Mouse (Mus musculus) erythroblast, adult 5-6 weeks (primary cell): ENCODE measurements around the gene Gm973. TPM values are rescaled to one million over a fixed set of nuclear protein-coding genes. Genes with fewer than 3 reads are reported as not detected.

ENCODE experiments used
- ATAC-seq: replicated peaks from 2 replicates; pipeline ENCODE4 v1.8.0; 2016; ENCODE audit warnings: moderate number of reproducible peaks, mild to moderate bottlenecking, moderate TSS enrichment, inconsistent platforms; ENCODE audit not compliant: poor library complexity, low FRiP score, severe bottlenecking
- total RNA-seq, 2 experiments: library from RNA; stranded (forward) in 1 of 2; stranded (reverse) in 1 of 2; fragments of 150-400 nt in 1 of 2; fragments of 200-764, 138-1000 nt in 1 of 2; gene quantifications; 2 replicates each; pipeline versions ENCODE4 v1.2.3 to v1.2.4; 2015 to 2017; ENCODE audit warnings: low replicate concordance in 2 of 2

Gm973 gene
- total RNA-seq, 2 experiments from 2014 or later, result 7.0 TPM; not detected in 1

GRCm38 (mm10) chr1:59488991-59489390, 27.1 kb upstream of the Gm973 start:
- no peak for ATAC-seq

GRCm38 (mm10) chr1:59491517-59491916, 24.5 kb upstream of the Gm973 start:
- no peak for ATAC-seq

GRCm38 (mm10) chr1:59492432-59492831, 23.6 kb upstream of the Gm973 start:
- ATAC-seq, result no peak

- ATAC-seq, result no peak
Observed at GRCm38 (mm10) chr1:59495970-59496369, 20.1 kb upstream of the Gm973 start.

GRCm38 (mm10) chr1:59497741-59498613, 18.1 kb upstream of the Gm973 start:
- no peak for ATAC-seq

GRCm38 (mm10) chr1:59499327-59499726, 16.7 kb upstream of the Gm973 start:
- ATAC-seq, result no peak

- ATAC-seq, result no peak
Observed at GRCm38 (mm10) chr1:59502355-59502754, 13.7 kb upstream of the Gm973 start.

- ATAC-seq, result no peak
Observed at GRCm38 (mm10) chr1:59503659-59504301, 12.3 kb upstream of the Gm973 start.

- no peak for ATAC-seq
Observed at GRCm38 (mm10) chr1:59504302-59504700, 11.8 kb upstream of the Gm973 start.

GRCm38 (mm10) chr1:59508463-59509139, 7.5 kb upstream of the Gm973 start:
- no peak for ATAC-seq

GRCm38 (mm10) chr1:59511566-59512270, 4.3 kb upstream of the Gm973 start:
- ATAC-seq, result no peak

- no peak for ATAC-seq
Observed at GRCm38 (mm10) chr1:59520226-59520837, 4.3 kb downstream of the Gm973 start.

- ATAC-seq, result no peak
Observed at GRCm38 (mm10) chr1:59522456-59522855, 6.4 kb downstream of the Gm973 start.

- no peak for ATAC-seq
Observed at GRCm38 (mm10) chr1:59523378-59523958, 7.4 kb downstream of the Gm973 start.

GRCm38 (mm10) chr1:59524071-59524470, 8.0 kb downstream of the Gm973 start:
- ATAC-seq, result no peak

- no peak for ATAC-seq
Observed at GRCm38 (mm10) chr1:59524759-59525158, 8.7 kb downstream of the Gm973 start.

GRCm38 (mm10) chr1:59527219-59527618, 11.2 kb downstream of the Gm973 start:
- no peak for ATAC-seq

GRCm38 (mm10) chr1:59534976-59535810, 19.1 kb downstream of the Gm973 start:
- ATAC-seq, result no peak
